Mouse (Mus musculus) C2C12 (cell line): ENCODE data around the gene Coro1c. TPM values are rescaled to one million over a fixed set of nuclear protein-coding genes. Genes with fewer than 3 reads are reported as not detected.

ENCODE experiments used
- H3K27me3 ChIP-seq: one replicate; pipeline ENCODE4 v1.6.1; 2011; ENCODE audit not compliant: control insufficient read depth, insufficient read depth, insufficient read length
- H3K36me3 ChIP-seq: one replicate; pipeline ENCODE4 v1.6.1; 2011; ENCODE audit not compliant: control insufficient read depth, insufficient read depth
- H3K4me3 ChIP-seq: one replicate; pipeline ENCODE4 v1.5.1; 2011; ENCODE audit warnings: mild to moderate bottlenecking, control low read depth; ENCODE audit not compliant: poor library complexity, insufficient read depth, severe bottlenecking
- H3K79me2 ChIP-seq: one replicate; pipeline ENCODE4 v1.6.1; 2011; ENCODE audit not compliant: control insufficient read depth, insufficient read depth
- H3K79me3 ChIP-seq: one replicate; pipeline ENCODE4 v1.6.1; 2011; ENCODE audit warnings: low read depth, control low read depth
- H3ac ChIP-seq: one replicate; pipeline ENCODE3; 2011; ENCODE audit warnings: low read depth; ENCODE audit not compliant: control insufficient read depth, insufficient read length
- CEBPB ChIP-seq: IDR thresholded peaks from one replicate; pipeline ENCODE4 v1.6.1; 2011; ENCODE audit warnings: low read depth, mild to moderate bottlenecking, control low read depth, moderate library complexity
- CTCF ChIP-seq: IDR thresholded peaks from one replicate; pipeline ENCODE4 v1.5.1; 2011; ENCODE audit not compliant: control insufficient read depth, insufficient read depth, insufficient read length
- FOSL1 ChIP-seq: IDR thresholded peaks from one replicate; pipeline ENCODE4 v1.8.0; 2011; ENCODE audit warnings: mild to moderate bottlenecking, low read length; ENCODE audit not compliant: poor library complexity, insufficient read depth, severe bottlenecking
- MAX ChIP-seq: IDR thresholded peaks from one replicate; pipeline ENCODE4 v1.6.1; 2011; ENCODE audit warnings: mild to moderate bottlenecking, control low read depth
- MYOD1 ChIP-seq: IDR thresholded peaks from one replicate; pipeline ENCODE4 v1.6.1; 2011; ENCODE audit warnings: low read depth; ENCODE audit not compliant: control insufficient read depth, insufficient read length
- MYOG ChIP-seq: IDR thresholded peaks from one replicate; pipeline ENCODE4 v1.6.1; 2011; ENCODE audit not compliant: control insufficient read depth, insufficient read length; ENCODE audit errors: extremely low read depth
- USF1 ChIP-seq: IDR thresholded peaks from one replicate; pipeline ENCODE4 v1.6.1; 2011; ENCODE audit warnings: low read depth, mild to moderate bottlenecking, control low read depth, moderate library complexity
- polyA plus RNA-seq: library from polyadenylated mRNA; unstranded; fragments of >200 nt; fragmentation: generic; extraction: Trizol; gene quantifications from one replicate; pipeline ENCODE4 v1.2.1, GENCODE M21; 2012; ENCODE audit warnings: missing spikeins

Gene Coro1c
- polyA plus RNA-seq, 1 experiment, result 156 TPM

GRCm38 (mm10) chr5:113841243-113842225 lies 67.0 kb downstream of the Coro1c start:
- Histone ChIP-seq H3K79me3 (no peaks in the 10 kb centered on the region), H3K36me3 (peaks cover 60% of the 10 kb centered on the region), H3K27me3 (no peaks in the 10 kb centered on the region), H3K4me3 (no peak overlapping the region), H3ac (no peak overlapping the region), H3K79me2 (no peaks in the 10 kb centered on the region)
- no peak for TF ChIP-seq CEBPB
- no peak for TF ChIP-seq MYOG
- no peak for TF ChIP-seq MYOD1
- no peak for TF ChIP-seq MAX
- no peak for TF ChIP-seq CTCF
- no peak for TF ChIP-seq FOSL1
- no peak for TF ChIP-seq USF1

GRCm38 (mm10) chr5:113840443-113840842 lies 68.1 kb downstream of the Coro1c start:
- no peak overlapping the region for H3K4me3 ChIP-seq
- TF ChIP-seq MYOG (no peak), MAX (no peak), CTCF (no peak), USF1 (no peak), MYOD1 (no peak), FOSL1 (no peak), CEBPB (no peak)
- no peaks in the 10 kb centered on the region for H3K79me2 ChIP-seq
- no peak overlapping the region for H3ac ChIP-seq
- no peaks in the 10 kb centered on the region for H3K79me3 ChIP-seq
- H3K36me3 ChIP-seq, result peaks cover 49% of the 10 kb centered on the region
- H3K27me3 ChIP-seq, result no peaks in the 10 kb centered on the region

GRCm38 (mm10) chr5:113836961-113837360 lies 71.6 kb downstream of the Coro1c start:
- TF ChIP-seq CTCF (no peak), MYOG (no peak), FOSL1 (no peak), MYOD1 (no peak), MAX (no peak), USF1 (no peak), CEBPB (no peak)
- no peaks in the 10 kb centered on the region for H3K79me3 ChIP-seq

GRCm38 (mm10) chr5:113833316-113833947 lies 75.1 kb downstream of the Coro1c start:
- Histone ChIP-seq H3K27me3 (no peaks in the 10 kb centered on the region), H3K79me3 (no peaks in the 10 kb centered on the region), H3K79me2 (no peaks in the 10 kb centered on the region), H3K4me3 (no peak overlapping the region), H3K36me3 (no peaks in the 10 kb centered on the region), H3ac (no peak overlapping the region)
- TF ChIP-seq CTCF (no peak), USF1 (no peak), FOSL1 (no peak), MYOG (no peak), MYOD1 (no peak), MAX (no peak), CEBPB (no peak)

More at GRCm38 (mm10) chr5:113836961-113837360, 71.6 kb downstream of the Coro1c start:
- Histone ChIP-seq H3K4me3 (no peak overlapping the region), H3ac (no peak overlapping the region), H3K27me3 (no peaks in the 10 kb centered on the region), H3K79me2 (no peaks in the 10 kb centered on the region), H3K36me3 (peaks cover 15% of the 10 kb centered on the region)

- TF ChIP-seq USF1 (no peak), MAX (no peak), CEBPB (no peak), MYOD1 (no peak), FOSL1 (no peak), MYOG (no peak), CTCF (no peak)
- H3ac ChIP-seq, result no peak within 1 kb of the TSS
- no peaks in the 10 kb centered on the region for H3K36me3 ChIP-seq
- no peaks in the 10 kb centered on the region for H3K79me3 ChIP-seq
- no peak within 1 kb of the TSS for H3K4me3 ChIP-seq
- no peaks in the 10 kb centered on the region for H3K27me3 ChIP-seq
- H3K79me2 ChIP-seq, result no peaks in the 10 kb centered on the region
Observed at GRCm38 (mm10) chr5:113832490-113832901, 76.1 kb downstream of the Coro1c start, which contains the start of gene Selplg. TSS of gene Selplg (minus strand) at chr5:113832644.
